Mouse (Mus musculus) embryo, embryonic 10.5 days (tissue): ENCODE results near the gene Ormdl3.
A peak's percentile ranks its signal among the peaks of the same experiment; 100 is the strongest.

Experiments used
- DNase-seq: peaks from one replicate; pipeline ENCODE4 v3.0.0-alpha.2; 2015; ENCODE audit warnings: low spot score

The Ormdl3 gene

GRCm38 (mm10) chr11:98588833-98589281 is 1.7 kb upstream of the Ormdl3 start:
- DNase-seq, result no peak

GRCm38 (mm10) chr11:98587684-98588546 is 747 bp upstream of the Ormdl3 start:
- DNase-seq, result peak; percentile 75

GRCm38 (mm10) chr11:98586087-98586891 is 879 bp downstream of the Ormdl3 start:
- no peak for DNase-seq

GRCm38 (mm10) chr11:98584629-98585177 is 2.5 kb downstream of the Ormdl3 start:
- DNase-seq, result no peak

- no peak for DNase-seq
Observed at GRCm38 (mm10) chr11:98584146-98584545, 3.0 kb downstream of the Ormdl3 start.

GRCm38 (mm10) chr11:98583571-98583970 is 3.6 kb downstream of the Ormdl3 start:
- no peak for DNase-seq

GRCm38 (mm10) chr11:98583265-98583552 is 4.0 kb downstream of the Ormdl3 start:
- no peak for DNase-seq

GRCm38 (mm10) chr11:98582551-98583264 is 4.5 kb downstream of the Ormdl3 start:
- no peak for DNase-seq

- no peak for DNase-seq
Observed at GRCm38 (mm10) chr11:98582030-98582388, 5.2 kb downstream of the Ormdl3 start.

GRCm38 (mm10) chr11:98581286-98582029 is 5.7 kb downstream of the Ormdl3 start:
- DNase-seq, result no peak

GRCm38 (mm10) chr11:98580301-98581121 is 6.7 kb downstream of the Ormdl3 start:
- no peak for DNase-seq

- no peak for DNase-seq
Observed at GRCm38 (mm10) chr11:98577776-98578175, 9.4 kb downstream of the Ormdl3 start.

GRCm38 (mm10) chr11:98569461-98569860 is 17.7 kb downstream of the Ormdl3 start:
- no peak for DNase-seq

GRCm38 (mm10) chr11:98568326-98568725 is 18.8 kb downstream of the Ormdl3 start:
- no peak for DNase-seq

- DNase-seq, result no peak
Observed at GRCm38 (mm10) chr11:98563921-98564414, 23.2 kb downstream of the Ormdl3 start.

- DNase-seq, result no peak
Observed at GRCm38 (mm10) chr11:98563025-98563424, 24.1 kb downstream of the Ormdl3 start.

GRCm38 (mm10) chr11:98560942-98561341 is 26.2 kb downstream of the Ormdl3 start:
- DNase-seq, result peak; percentile 50

- no peak for DNase-seq
Observed at GRCm38 (mm10) chr11:98555124-98555700, 32.0 kb downstream of the Ormdl3 start.

GRCm38 (mm10) chr11:98553966-98554365 is 33.2 kb downstream of the Ormdl3 start:
- DNase-seq, result no peak
